16 mouse cellular contexts compared by ENCODE assay signal in genomic region chr5:52977826-52978687, GRCm38 (mm10). TPM values are rescaled to one million over a fixed set of nuclear protein-coding genes. Genes with fewer than 3 reads are reported as not detected.
DNase-seq lines count a peak whose midpoint lies in the region; ATAC-seq and TF ChIP-seq lines count a peak whose summit lies in the region.
"Had no signal": no experiment of that assay in that cellular context is flagged by ENCODE, and none has a peak within 500 bp of the region (broad histone marks: within the 10 kb centered on the region; RNA-seq: fewer than 3 reads in every experiment).

No protein-coding gene starts in this region.

- no peaks in the 10 kb centered on the region for H3K36me3 ChIP-seq in hindbrain, postnatal 0 days (ENCODE audit: insufficient read depth, low read length)
- H3K36me3 ChIP-seq in hindbrain, embryonic 11.5 days (ENCODE audit: control insufficient read depth, insufficient read depth, low read length) = no peaks in the 10 kb centered on the region
- H3K36me3 ChIP-seq: G1E had no signal

- TF ChIP-seq CTCF in hindbrain, postnatal 0 days (IDR thresholded peaks at IDR 0.05; ENCODE audit: low read depth) = peak; percentile 39

- no peak overlapping the region for H3K4me3 ChIP-seq in hindbrain, postnatal 0 days (ENCODE audit: low read length)
- no peak overlapping the region for H3K4me3 ChIP-seq in hindbrain, embryonic 11.5 days (ENCODE audit: low read depth, low read length)

- H3K4me2 ChIP-seq in hindbrain, postnatal 0 days (ENCODE audit: low read depth, low read length) = no peak overlapping the region
- H3K4me2 ChIP-seq in hindbrain, embryonic 11.5 days (replicated peaks; ENCODE audit: low read depth, low read length) = no peak overlapping the region

- no peak for ATAC-seq in hindbrain, postnatal 0 days
- no peak for ATAC-seq in hindbrain, embryonic 11.5 days (ENCODE audit: low FRiP score)
- ATAC-seq: inflammation-experienced regulatory T-cells, adult 6 months had no signal

- H3K9ac ChIP-seq in hindbrain, postnatal 0 days (replicated peaks; ENCODE audit: low read length) = no peak overlapping the region
- no peak overlapping the region for H3K9ac ChIP-seq in hindbrain, embryonic 11.5 days (ENCODE audit: low read depth, low read length)

- H3K27me3 ChIP-seq in hindbrain, postnatal 0 days (ENCODE audit: insufficient read depth, low read length) = no peaks in the 10 kb centered on the region
- H3K27me3 ChIP-seq in hindbrain, embryonic 11.5 days (ENCODE audit: control insufficient read depth, insufficient read depth, low read length) = no peaks in the 10 kb centered on the region

- no peak overlapping the region for H3K27ac ChIP-seq in hindbrain, postnatal 0 days
- H3K27ac ChIP-seq in hindbrain, embryonic 11.5 days (ENCODE audit: low read depth, low read length) = no peak overlapping the region

- no peaks in the 10 kb centered on the region for H3K9me3 ChIP-seq in hindbrain, postnatal 0 days (ENCODE audit: low read length)
- H3K9me3 ChIP-seq in hindbrain, embryonic 11.5 days (ENCODE audit: control insufficient read depth, low read length) = no peaks in the 10 kb centered on the region

- DNase-seq in hindbrain, postnatal 0 days (ENCODE audit: low spot score) = peak; percentile 16
- no peak for DNase-seq in hindbrain, embryonic 11.5 days (ENCODE audit: low spot score)
- peak; percentile 3 for DNase-seq in thymus, postnatal 25 days
- no peak for DNase-seq in thymus, adult 18-20 months
- peak; percentile 26 to 54 for DNase-seq in lung, adult 18-20 months
- peak; percentile 33 for DNase-seq in testis, postnatal 14 days (ENCODE audit: low spot score)
- no peak for DNase-seq in embryo, embryonic 10 days (ENCODE audit: low spot score)
- DNase-seq in left cerebral cortex, adult 8-10 months (ENCODE audit: low spot score in 2 of 2) = no peak
- DNase-seq: cerebellum, adult 9-11 months; right cerebral cortex, postnatal 25 days had no signal

- WGBS in hindbrain, postnatal 0 days = 85% methylated on average over 9 of the region's 9 CpGs
- WGBS in hindbrain, embryonic 11.5 days = 77% methylated on average over 9 of the region's 9 CpGs

- H3K4me1 ChIP-seq in hindbrain, postnatal 0 days (ENCODE audit: insufficient read depth, low read length) = no peaks in the 10 kb centered on the region
- no peaks in the 10 kb centered on the region for H3K4me1 ChIP-seq in hindbrain, embryonic 11.5 days (replicated peaks; ENCODE audit: control insufficient read depth, insufficient read depth, low read length)

RNA-seq across cellular contexts. Expression of gene Slc34a2, which starts 59.8 kb away (rescaled TPM):
- total RNA-seq in hindbrain, postnatal 0 days (2014; rRNA removed) = 0.07 and 0.68 TPM in 2 replicates
- polyA plus RNA-seq in hindbrain, postnatal 0 days (2015; fragmentation: Nextera tagmentation; extraction: Ambion mirVana) = 0.16 and 0.29 TPM in 2 replicates
- polyA plus RNA-seq in hindbrain, embryonic 11.5 days (2014; fragmentation: Nextera tagmentation; extraction: Ambion mirVana) = not detected in 2 replicates
- total RNA-seq in left cerebral cortex, adult 8-10 months (2022) = under 1 TPM in 1 of 4 experiments, not detected in 3; 0.11 TPM
- total RNA-seq: gastrocnemius, adult 8-10 months; left cerebral cortex, postnatal 10 days; megakaryocyte progenitor cell, adult 5-6 weeks had no signal
- polyA plus RNA-seq: G1E; inflammation-experienced regulatory T-cells, adult 6 months; neural tube, embryonic 11.5 days had no signal

Comparison
In these comparisons a context has a peak if more than half of its experiments do, and no peak if none do; other contexts are left out.
1. DNase-seq: peak in hindbrain, postnatal 0 days (single experiment), thymus, postnatal 25 days (single experiment), lung, adult 18-20 months (2 of 2) and testis, postnatal 14 days (single experiment); none in hindbrain, embryonic 11.5 days (single experiment), thymus, adult 18-20 months (0 of 2), embryo, embryonic 10 days (single experiment) and left cerebral cortex, adult 8-10 months (0 of 2).